Mouse (Mus musculus): ENCODE data around the gene Luzp4.
"Not testable (repeated sequence)": the region's sequence is repeated elsewhere in the genome, so short reads cannot be mapped to it uniquely, and the experiment has no call there.

Luzp4 gene

GRCm38 (mm10) chrX:148857340-148857739 lies at the start of gene Luzp4:
Gene Luzp4 (plus strand): TSS chrX:148857640.
- DNase-seq (ENCODE audit: low read depth in 2 of 2, low spot score in 2 of 2): not testable (repeated sequence)

DNA sequence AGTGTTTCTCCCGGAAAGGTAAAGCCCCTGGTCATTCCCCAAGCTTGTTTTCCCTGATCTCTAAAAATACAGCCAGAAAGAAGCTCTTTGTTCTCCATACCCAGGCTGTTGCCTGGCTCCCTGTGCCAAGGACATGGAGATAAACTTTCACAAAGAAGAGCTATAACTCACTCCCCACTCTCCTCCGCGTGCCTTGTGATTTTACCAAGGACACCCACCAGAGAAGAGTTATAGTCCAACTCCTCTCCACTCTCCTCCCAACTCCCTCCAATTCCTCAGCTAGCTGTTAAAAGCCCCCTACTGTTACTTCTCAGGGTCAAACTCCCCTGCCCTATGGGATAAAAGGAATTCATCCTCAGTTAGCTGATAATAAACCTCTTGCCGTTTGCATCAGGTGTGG lies 15.6 kb upstream of the Luzp4 start:
- DNase-seq (ENCODE audit: low read depth in 2 of 2, low spot score in 2 of 2): not testable (repeated sequence)

All from CD8-positive naive resting alpha-beta T cell, adult 2 months (primary cell).